Mouse (Mus musculus) bone marrow, adult 2 months (tissue): Measurements from ENCODE around the gene Thap12.

Experiments
- CTCF ChIP-seq: fragments of 200-500 bp; IDR thresholded peaks from 2 replicates; pipeline ENCODE4 v1.5.1; 2011; ENCODE audit warnings: low read length, control low read depth; ENCODE audit not compliant: control insufficient read depth, insufficient read depth
- POLR2A ChIP-seq: fragments of 200-500 bp; IDR thresholded peaks from 2 replicates; pipeline ENCODE4 v1.6.1; 2011; ENCODE audit warnings: low read depth, mild to moderate bottlenecking, control low read depth, low read length, borderline replicate concordance; ENCODE audit not compliant: control insufficient read depth

DNA sequence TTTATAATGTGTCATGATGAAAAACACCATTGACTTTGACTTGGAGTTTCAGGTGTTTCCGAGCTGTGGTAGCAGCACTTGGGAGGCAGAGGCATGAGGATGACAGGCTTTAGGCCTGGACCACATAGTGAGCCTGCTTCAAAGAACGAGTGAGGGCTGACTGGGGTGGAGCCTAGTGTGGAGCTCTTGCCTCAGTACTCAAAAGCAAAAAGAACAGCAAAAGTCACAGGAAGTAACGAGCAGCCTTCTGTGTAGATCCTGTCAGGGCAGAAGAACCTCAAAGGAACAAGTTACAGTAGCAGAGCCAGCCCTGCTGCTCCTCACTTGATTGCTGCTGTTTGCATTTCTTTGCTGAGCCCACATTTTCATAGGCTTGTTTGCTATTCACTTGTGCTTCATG lies 14.5 kb downstream of the Thap12 start:
- TF ChIP-seq CTCF, result no peak
- TF ChIP-seq POLR2A, result no peak
